Mouse (Mus musculus) gastrocnemius, adult 8-10 months (tissue): Measurements from ENCODE around the gene Gm10642. TPM values are rescaled to one million over a fixed set of nuclear protein-coding genes. Genes with fewer than 3 reads are reported as not detected.

ENCODE experiments used
- DNase-seq, 2 experiments: peaks; one replicate each; pipeline ENCODE4 v3.0.0; 2022; ENCODE audit warnings: low spot score in 2 of 2
- total RNA-seq, 4 experiments: library from RNA; stranded (reverse); gene quantifications; 2 replicates each; pipeline ENCODE4 v1.2.4; 2022

The Gm10642 gene
- under 1 TPM in 3 of 4 experiments, not detected in 1; 0.15 to 0.19 (median 0.18) TPM for total RNA-seq

DNA sequence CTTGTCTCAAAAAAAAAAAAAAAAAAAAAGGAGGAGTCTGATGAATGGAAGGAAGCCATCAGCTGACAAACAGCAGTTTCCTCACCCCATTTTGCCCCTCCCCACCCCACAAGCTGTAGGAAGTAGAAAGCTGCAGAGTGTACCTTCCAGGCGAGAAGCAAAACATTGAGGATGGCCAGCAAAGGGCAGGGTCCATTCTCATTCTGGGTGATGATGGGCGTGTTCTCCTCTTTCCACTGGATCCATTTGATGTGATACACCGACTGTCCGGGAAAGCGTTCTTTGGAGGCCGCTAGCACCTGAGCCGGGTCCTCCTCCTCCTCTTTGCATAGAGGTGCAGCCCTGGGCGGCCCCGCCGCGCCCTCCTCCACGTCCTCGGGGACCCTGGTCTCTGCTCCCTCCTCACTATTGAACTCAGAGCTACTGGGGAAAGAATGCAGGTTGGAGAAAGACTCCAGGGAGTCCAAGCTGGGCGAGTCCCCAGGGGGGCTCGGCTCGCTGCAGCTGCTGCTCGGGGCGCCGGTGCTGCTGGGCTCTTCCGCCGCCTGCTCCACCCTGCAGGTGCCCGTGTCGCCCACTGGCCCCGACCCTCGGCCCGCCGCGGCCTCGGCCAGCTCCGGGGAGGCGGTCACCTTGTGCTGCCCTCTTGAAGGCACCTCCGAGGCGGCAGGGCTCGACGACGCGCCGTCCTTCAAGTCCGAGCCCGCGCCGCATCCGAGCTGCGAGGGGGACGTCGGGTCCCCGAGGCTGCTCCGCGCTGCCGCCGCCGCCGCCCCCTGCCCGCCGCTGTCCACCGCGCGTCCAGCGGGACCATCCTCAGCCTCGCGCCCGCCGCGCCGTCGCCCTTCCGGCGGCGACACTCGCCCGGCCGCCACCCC, at the start of gene Gm10642:
Gene Gm10642, plus strand, starts transcription at position 122 of the 878 bp plus-strand sequence.
- DNase-seq: peak; percentile 15 to 22

DNA sequence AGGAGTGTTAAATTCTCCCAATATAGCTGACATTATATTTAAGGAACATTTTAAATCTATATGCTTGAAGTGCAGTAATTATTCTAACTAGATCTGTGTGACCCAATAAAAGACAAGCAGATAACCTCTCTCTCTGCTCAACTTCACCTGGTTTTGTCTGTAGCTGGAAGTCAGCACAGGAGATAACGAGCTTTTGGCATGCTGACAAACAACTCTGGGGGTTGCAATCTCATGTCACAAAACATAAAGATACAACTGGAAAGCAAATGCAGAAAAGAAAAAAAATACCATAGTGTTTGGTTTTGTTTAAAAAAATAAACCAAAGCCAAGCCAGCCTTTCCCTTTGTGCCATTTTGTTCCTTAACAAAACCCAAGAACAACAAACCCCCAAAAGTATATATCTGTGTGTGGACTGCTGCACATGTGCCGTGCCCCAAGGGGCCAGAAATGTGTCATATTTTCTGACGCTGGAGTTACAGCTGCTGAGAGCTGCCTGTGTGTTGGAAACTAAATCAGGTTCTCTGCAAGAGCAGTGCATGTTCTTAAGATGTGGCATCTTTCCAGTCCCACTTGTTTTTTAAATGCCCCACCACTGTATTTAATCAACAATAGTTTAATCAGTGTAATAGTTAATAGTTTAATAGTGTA, 44.9 kb upstream of the Gm10642 start:
- DNase-seq: no peak

DNA sequence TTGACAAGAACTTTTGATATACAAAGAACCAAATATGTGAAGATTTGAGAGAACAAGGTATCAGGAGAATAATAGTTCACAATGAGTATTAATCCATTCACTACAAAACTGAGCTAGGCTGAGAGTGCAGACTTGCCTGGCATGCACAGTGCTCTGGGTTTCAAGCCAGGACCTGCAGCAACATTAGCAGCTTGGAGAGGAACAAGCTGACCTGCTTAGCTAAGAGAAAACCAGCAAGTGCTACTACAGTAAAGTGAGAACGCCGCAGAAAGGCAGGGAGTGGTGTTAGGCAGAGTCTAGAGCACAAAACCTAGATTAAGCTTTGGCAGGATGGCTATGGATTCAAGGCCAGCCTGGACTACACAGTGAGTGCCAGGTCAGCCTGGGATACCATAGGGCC, 26.3 kb upstream of the Gm10642 start:
- peak; percentile 4 to 13 for DNase-seq

DNA sequence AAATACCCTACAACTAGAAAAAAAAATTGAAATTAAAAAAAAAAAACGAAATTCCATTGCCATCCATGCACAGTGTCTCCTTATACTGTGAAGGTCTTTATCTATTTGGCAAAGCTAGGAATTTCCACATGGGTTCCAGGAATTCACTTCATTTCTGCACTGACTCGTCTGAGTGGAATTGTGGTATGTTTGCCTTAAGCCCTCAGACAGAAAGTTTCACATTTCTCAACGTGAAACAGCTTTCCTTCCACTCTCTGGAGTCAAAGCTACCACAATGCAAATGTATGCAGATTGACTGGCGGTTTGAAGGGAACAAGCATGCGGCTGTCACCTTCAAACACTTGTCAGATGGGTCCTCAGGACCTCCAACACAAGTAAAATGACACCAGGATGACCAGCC, 24.4 kb upstream of the Gm10642 start:
- no peak for DNase-seq

DNA sequence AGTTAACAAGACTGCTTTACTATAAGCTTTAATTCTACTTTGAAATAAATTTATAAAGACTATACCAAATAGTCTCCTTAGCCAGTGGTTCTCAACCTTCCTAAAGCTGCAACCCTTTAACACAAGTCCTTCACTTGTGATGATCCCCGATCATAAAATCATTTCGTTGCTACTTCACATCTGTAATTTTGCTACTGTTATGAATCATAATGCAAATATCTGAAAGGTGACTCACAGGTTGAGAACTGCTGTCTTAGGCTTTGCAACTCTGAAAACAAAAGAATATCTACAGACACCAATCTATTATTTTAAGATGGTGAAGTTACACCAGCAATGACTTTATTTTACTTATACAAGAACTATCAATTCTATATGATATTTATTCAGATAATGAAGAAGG, 19.3 kb upstream of the Gm10642 start:
- DNase-seq: no peak

DNA sequence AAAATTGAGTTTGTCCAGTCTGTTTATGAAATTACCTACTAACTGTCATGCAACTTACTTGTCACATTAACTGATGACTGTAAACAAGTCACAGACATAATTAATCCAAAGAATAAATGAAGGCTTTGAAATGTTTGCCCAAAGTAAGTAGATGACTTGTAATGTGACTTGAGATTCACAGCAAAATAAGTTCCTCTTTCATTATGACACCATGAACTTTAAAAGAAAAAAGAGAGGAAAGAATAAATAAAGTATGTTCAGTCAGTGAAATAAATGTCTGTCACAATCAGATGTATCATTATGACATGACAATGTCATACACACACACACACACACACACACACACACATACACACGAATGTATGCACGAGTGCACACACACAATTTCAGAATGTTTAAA, 5.8 kb upstream of the Gm10642 start:
- DNase-seq: no peak

DNA sequence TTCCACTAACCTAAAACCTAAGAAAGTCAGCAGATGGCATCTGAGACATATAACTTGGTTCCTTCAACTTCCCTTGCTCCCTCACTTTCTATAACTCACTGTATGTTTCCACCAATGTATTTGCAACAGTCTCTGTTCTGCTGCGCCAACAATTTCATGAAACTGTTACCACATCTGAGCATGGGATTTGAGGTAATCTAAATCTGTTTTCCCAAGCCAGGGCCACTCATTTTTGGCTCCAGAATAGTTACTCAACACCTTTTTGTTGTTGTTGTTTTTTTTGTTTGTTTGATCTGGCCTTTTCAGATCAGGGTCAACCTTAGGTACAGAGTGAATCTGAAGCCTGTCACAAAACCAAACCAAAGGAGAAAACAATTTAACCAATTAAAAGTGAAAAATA, 5.1 kb upstream of the Gm10642 start:
- no peak for DNase-seq

DNA sequence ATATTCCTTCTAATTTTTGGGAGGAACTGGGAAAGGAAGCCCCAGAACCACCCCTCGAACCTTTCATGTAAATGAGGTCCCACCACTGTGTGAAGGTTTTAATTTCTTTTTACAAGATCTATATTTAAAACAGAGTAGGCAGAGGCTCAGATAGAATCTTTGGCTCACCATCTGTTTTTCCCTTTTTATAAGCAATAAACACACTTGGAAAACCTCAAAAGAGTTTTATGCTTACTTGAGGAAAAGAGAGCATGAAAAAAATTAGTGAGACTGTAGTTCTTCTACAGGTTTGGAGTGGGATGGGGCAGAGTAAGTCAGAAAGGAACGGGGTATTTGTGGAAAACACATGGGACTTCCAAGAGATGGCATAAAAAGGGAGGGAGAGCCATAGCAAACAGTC, 3.8 kb upstream of the Gm10642 start:
- no peak for DNase-seq

DNA sequence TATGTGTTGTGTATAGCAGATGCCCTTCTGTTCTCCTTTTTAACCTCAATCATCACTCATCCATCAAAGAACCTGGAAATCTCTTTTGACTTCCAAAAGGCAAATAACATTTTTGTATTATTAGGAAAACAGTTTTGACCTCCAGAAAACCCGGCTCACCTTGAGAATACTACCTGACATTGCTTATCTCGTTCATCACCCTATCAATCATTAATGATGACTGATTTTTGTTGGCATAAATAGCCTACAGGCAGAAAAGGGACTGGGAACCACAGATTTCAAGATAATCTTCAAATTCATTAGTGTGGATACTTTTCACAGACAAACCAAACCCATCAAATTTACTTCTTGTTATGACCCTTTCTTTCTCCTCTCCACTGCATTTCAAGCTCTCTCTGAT, 2.2 kb upstream of the Gm10642 start:
- DNase-seq: no peak

DNA sequence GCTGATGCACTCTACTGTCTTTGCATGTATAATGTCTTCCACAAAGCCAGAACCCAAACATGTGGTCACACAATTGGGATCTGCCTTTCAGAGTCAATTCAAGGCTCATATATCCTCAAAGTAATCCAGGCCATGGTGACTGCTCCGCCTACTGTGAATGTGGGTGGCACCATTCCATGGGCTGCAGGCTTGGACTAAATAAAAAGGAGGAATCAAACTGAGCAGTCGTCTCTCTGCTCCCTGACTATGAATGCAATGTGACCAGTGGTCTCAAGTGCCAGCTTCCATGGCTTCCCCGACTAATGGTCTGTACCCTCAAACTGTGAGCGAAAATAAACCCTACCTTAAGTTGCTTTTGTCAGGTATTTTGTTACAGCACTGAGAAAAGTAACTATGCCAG, 1.6 kb upstream of the Gm10642 start:
- DNase-seq: no peak

DNA sequence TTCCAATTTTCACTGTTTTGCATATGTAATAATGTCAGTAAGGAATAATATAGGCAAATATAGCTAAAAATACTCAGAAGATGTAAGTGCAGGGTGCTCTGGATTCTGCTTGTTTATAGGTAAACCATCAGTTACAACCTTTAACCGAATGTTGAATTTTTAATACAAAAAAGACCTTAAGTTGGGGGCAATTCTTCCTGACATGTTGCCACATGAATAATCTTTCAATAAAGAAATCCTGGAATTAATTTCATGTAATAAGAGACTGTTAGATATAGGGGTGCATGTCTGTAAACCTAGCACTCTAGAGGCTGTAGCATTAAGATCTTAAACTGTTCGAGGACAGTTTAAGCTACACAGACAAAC, 304 bp upstream of the Gm10642 start:
- no peak for DNase-seq

DNA sequence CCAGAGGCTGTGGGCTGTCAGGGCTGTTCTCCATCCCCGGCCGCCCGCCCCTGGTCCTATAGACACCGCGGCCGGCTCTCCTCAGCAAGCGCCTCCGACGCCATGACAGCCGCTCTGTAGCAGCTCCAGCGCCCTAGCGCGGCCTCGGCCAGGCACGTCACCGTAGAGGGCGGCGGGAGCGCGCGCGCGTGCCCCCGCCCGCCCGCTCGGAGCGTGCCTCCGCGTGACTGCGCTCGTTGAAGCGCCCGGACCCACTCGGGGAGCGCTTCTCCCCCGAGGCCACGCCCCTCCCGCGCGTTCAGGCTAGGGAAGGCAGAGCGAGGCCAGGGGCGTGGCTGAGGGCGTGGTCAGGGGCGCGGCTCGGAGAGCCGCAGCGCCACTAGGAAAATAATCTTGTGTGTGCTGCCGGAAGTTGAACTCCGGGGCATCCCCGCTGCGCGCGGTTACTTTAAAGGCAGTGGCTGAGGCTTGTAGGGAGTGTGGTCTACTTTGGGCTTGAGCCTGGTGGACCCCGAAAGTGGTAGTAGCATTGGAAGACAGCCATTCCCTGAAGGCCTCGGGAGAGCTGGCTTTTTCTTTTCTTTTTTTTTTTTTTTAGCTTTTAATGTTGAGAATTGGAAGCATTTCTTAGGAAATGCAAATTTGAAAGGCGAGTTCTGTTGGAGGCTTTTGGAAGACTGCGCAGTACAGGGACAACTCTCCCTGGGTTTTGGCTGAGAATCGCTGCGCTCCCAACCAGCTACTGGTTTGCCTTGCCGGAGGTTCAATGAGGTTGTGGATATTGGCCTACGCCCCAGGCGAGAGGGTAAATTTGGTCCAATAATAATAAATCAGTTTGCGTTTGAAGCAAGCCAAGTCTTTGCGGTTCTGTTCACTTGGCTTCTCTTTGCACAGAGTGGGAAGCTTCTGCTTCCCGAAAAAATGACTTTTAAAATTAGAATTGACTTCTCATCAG, 1.2 kb downstream of the Gm10642 start, which contains the start of gene Mindy2:
Gene Mindy2, minus strand, starts transcription at position 162 of the 955 bp plus-strand sequence.
- DNase-seq: peak; percentile 97

DNA sequence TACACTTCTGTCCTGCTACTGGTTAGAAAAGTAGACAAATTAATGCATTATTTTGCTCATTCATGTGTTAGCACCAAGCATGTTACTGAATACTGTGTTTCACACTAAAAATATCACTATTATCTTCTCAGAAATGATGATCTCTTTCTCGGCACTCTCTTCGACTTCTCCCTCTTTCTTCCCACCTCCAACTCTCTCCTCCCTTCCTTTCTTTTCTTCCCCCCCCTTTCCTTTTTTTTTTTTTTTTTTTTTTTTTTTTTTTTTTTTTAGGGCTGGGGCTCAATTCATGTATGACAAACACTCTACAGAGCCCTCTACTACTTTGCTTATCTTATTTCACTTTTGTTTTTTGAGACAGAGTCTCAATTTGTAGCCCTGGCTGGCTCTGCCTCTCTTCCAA, 2.2 kb downstream of the Gm10642 start:
- no peak for DNase-seq

DNA sequence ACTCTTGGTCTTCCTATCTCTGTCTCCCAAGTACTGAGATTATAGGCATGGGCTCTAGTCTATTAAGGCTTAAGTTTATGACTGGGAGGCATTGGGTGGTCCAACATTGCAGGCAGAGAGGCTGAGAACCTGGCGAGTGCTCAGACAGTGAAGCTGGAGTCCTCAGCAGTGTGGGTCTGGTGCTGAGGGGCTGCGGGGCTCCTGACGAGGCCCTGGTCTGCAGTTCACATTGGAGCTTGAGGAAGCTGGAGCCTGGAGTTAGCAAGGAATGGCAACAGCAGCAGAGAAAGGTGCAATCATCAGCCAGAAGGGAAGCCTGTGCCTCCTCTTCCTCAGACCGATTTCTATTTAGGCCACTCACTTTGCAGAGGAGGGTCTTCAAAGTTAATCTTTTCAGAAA, 8.8 kb downstream of the Gm10642 start:
- DNase-seq: no peak

DNA sequence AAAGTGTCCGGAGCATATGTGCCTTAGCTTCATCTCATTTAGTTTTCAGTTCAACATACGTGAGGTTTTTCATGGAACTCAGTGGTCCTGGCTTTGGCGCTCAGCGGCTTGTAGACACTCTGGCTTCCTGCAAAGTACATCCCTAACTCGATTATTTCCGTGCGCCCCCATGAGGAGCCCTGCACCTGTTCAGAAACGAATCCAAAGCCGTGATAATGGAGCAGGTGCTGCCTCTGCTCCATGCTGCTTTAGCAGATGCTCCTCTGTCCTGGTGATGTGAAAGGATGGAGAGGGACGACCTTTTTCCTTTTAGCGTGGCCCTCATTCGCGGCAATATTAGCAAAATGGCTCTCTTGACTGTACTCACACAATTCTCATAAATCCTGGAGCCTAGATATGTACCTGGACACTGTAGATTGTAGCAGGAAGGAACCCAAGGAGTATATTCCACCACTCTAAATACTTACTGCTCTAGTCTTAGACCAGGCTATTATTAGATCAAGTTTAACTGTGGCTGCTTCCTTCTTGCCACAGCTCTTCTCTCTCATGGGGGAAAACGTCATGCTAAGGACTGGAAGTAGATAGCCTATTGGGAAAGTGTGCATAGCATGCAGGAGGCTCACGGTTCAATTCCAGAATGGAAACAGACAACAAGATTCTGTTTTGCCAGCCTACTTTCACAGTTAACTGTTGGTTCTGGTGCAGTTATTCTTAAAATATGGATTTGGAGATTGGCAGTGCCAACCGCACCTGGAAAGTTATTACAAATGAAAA, 9.5 kb downstream of the Gm10642 start:
- DNase-seq: no peak

DNA sequence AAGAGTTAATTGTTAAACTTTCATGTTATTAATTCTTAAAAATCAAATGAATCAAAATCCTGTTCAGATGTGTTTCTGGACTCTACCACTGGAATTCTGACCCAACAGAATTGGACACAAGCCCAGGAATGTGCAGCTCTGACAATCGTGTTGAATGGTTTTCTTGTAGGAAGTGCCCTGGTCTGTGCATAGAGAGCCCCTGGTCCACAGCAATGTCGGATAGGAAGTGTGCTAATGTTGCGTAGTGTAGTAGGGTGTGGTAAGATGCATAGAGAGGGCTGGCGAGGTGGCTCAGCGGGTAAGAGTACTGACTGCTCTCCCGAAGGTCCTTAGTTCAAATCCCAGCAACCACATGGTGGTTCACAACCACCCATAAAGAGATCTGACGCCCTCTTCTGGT, 10.8 kb downstream of the Gm10642 start:
- DNase-seq: no peak

DNA sequence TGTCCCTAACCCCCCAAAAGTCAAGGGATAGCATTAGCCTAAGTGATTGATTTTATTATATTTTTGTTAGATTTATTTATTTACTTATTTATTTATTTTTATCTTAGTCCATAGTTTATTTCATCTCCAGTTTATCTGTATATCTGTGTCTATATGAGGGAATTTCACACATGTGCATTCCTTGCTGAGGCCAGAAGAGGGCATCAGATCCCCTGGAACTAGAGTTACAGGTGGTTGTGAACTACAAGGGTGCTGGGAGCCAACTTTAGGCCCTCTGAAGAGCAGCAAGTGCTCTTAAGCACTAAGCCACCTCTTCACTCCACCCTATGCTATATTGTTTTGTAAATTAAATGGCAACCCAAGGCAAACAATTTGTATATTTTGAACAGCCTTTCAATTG, 12.0 kb downstream of the Gm10642 start:
- no peak for DNase-seq

DNA sequence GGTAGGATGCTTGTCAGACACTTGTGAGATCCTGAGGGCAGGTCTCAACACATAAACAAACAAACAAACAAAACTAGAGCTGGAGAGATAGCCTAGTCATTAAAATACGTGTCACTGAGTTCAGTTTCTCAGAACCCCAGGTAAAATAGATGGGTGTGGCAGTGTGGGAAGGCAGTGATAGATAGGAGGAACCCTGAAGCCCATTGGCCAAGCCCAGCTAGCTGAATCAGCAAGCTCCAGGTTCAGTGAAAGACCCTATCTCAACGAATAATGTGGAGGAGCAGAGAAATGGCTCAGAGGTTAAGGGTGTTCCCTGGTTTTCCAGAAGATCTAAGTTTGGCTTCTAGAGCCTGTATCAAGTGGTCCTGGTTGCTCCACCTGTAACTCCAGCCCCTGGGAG, 13.1 kb downstream of the Gm10642 start:
- DNase-seq: no peak

DNA sequence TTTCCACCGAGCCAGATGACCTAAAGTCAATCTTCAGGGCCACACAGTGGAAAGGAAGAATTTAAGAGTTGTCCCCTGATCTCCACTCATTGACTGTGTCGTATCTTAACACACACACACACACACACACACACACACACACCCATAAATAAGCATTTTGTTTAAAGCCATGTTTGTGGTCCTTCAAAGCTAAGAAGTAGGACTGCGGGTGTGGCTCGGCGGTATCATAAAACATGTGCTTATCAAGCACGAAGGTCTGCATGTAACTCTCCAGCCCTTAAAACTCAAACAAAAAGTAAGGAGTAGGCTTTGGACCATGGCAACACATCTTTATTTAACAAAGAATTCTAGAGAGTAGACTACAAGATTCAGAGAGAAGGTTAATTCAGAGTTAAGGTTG, 14.3 kb downstream of the Gm10642 start:
- no peak for DNase-seq

DNA sequence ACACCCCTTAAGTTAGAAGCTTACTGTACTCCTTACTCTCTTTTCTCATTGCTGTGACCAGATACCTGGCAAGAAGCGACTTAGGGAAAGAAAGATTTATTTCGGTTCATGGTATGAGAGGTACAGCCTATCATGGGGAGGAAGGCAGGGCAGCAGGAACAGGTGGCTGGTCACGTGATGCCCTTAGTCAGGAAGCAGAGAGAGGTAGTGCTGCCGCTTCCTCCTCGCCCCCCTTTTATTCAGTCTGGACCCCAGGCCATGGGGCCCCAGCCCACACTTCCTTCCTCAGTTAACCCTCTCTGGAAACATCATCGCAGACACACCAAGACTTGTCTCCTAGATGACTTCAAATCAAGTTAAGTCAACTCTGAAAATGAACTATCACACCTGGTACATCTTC, 15.2 kb downstream of the Gm10642 start:
- DNase-seq: no peak
